Mouse (Mus musculus): Measurements from ENCODE around the gene Nsf.

GRCm38 (mm10) chr11:103848287-103848686 is 105.6 kb downstream of the Nsf start:
- TF ChIP-seq GATA1 (IDR thresholded peaks at IDR 0.05; ENCODE audit: low read length) (no peak), TAL1 (IDR thresholded peaks at IDR 0.05; ENCODE audit: low read length) (no peak)

All from erythroblast, embryonic 14.5 days (primary cell).